Comparison of ENCODE assay signal across 8 mouse cellular contexts in genomic region chr6:47318705-47319104, GRCm38 (mm10).
DNase-seq lines count a peak whose midpoint lies in the region; ATAC-seq and TF ChIP-seq lines count a peak whose summit lies in the region.

No protein-coding gene starts in this region.

- no peaks in the 10 kb centered on the region for H3K27me3 ChIP-seq in ES-Bruce4 (ENCODE audit: control insufficient read depth, insufficient read depth, low read length, poor library complexity, severe bottlenecking)
- no peaks in the 10 kb centered on the region for H3K27me3 ChIP-seq in forebrain, postnatal 0 days (ENCODE audit: insufficient read depth, low read length)
- H3K27me3 ChIP-seq in kidney, embryonic 16.5 days (ENCODE audit: insufficient read depth, low read length), result no peaks in the 10 kb centered on the region

- H3K27ac ChIP-seq in ES-Bruce4 (ENCODE audit: insufficient read depth, low read length), result peak overlapping the region; percentile 66
- H3K27ac ChIP-seq in forebrain, postnatal 0 days (ENCODE audit: low read depth, low read length), result peak overlapping the region; percentile 70
- H3K27ac ChIP-seq in kidney, embryonic 16.5 days (ENCODE audit: low read length), result no peak overlapping the region; the same call in 1 of the 2 replicates

- H3K36me3 ChIP-seq in ES-Bruce4 (ENCODE audit: control insufficient read depth, insufficient read depth, low read length, poor library complexity, severe bottlenecking), result no peaks in the 10 kb centered on the region
- H3K36me3 ChIP-seq in forebrain, postnatal 0 days (ENCODE audit: insufficient read depth), result no peaks in the 10 kb centered on the region
- H3K36me3 ChIP-seq in kidney, embryonic 16.5 days (ENCODE audit: insufficient read depth, low read length), result no peaks in the 10 kb centered on the region

- WGBS in forebrain, postnatal 0 days, result 1% methylated on average over 6 of the region's 6 CpGs
- WGBS in kidney, embryonic 16.5 days, result 11% methylated on average over 6 of the region's 6 CpGs

- TF ChIP-seq EP300 in ES-Bruce4 (IDR thresholded peaks at IDR 0.05; ENCODE audit: insufficient read depth, low read depth, low read length), result 0 out of 2 replicates have a peak, but pooled peaks have one; percentile 11

- 0 out of 2 replicates have a peak overlapping the region, but pooled peaks have one; percentile 4 for H3K9ac ChIP-seq in ES-Bruce4 (ENCODE audit: low read depth, poor library complexity, severe bottlenecking)
- H3K9ac ChIP-seq in forebrain, postnatal 0 days, result 0 out of 2 replicates have a peak overlapping the region, but pooled peaks have one; percentile 18
- no peak overlapping the region; the same call in 1 of the 2 replicates for H3K9ac ChIP-seq in kidney, embryonic 16.5 days (replicated peaks; ENCODE audit: low read length)

- no peak overlapping the region for H3K4me3 ChIP-seq in ES-Bruce4 (ENCODE audit: low read depth, low read length)
- peak overlapping the region; percentile 11; the same call in 1 of the 2 replicates for H3K4me3 ChIP-seq in forebrain, postnatal 0 days (ENCODE audit: low read depth, low read length)
- H3K4me3 ChIP-seq in kidney, embryonic 16.5 days (ENCODE audit: low read length), result no peak overlapping the region

- peak overlapping the region; percentile 31 for H3K4me2 ChIP-seq in forebrain, postnatal 0 days (ENCODE audit: low read depth)
- peak overlapping the region; percentile 5; the same call in 1 of the 2 replicates for H3K4me2 ChIP-seq in kidney, embryonic 16.5 days (replicated peaks; ENCODE audit: low read depth, low read length)

- no peak for TF ChIP-seq POLR2A in ES-Bruce4 (IDR thresholded peaks at IDR 0.05; ENCODE audit: insufficient read depth, low read length)

- H3K9me3 ChIP-seq in ES-Bruce4 (replicated peaks; ENCODE audit: control insufficient read depth, insufficient read depth, low read length, poor library complexity, severe bottlenecking), result no peaks in the 10 kb centered on the region
- no peaks in the 10 kb centered on the region for H3K9me3 ChIP-seq in forebrain, postnatal 0 days (ENCODE audit: low read length)
- H3K9me3 ChIP-seq in kidney, embryonic 16.5 days (ENCODE audit: low read length), result no peaks in the 10 kb centered on the region

- no peak for TF ChIP-seq CTCF in ES-Bruce4 (IDR thresholded peaks at IDR 0.05; ENCODE audit: low read depth, low read length)
- no peak for TF ChIP-seq CTCF in forebrain, postnatal 0 days (IDR thresholded peaks at IDR 0.05; ENCODE audit: low read depth)

- ATAC-seq in forebrain, postnatal 0 days, result peak; percentile 88
- ATAC-seq in kidney, embryonic 16.5 days (ENCODE audit: low FRiP score, low TSS enrichment), result no peak; the same call in 1 of the 2 replicates
- ATAC-seq in erythroid progenitor cell, adult 5-6 weeks (replicated peaks; ENCODE audit: low FRiP score, poor library complexity, severe bottlenecking), result no peak

- DNase-seq in adrenal gland, postnatal 10 days, result peak; percentile 50
- peak; percentile 79 for DNase-seq in forebrain, postnatal 0 days
- peak; percentile 76 to 86 for DNase-seq in lung, adult 18-20 months
- peak; percentile 54 for DNase-seq in right cerebral cortex, adult 18-20 months
- DNase-seq in T-cell, adult 2 months (ENCODE audit: low spot score), result no peak

- H3K4me1 ChIP-seq in ES-Bruce4 (ENCODE audit: control insufficient read depth, insufficient read depth, low read length), result peaks cover 2% of the 10 kb centered on the region
- H3K4me1 ChIP-seq in forebrain, postnatal 0 days (ENCODE audit: insufficient read depth), result no peaks in the 10 kb centered on the region; the same call in 1 of the 2 replicates
- H3K4me1 ChIP-seq in kidney, embryonic 16.5 days (ENCODE audit: insufficient read depth, low read length), result peaks cover 14% of the 10 kb centered on the region; the same call in 1 of the 2 replicates
